Mouse (Mus musculus): Measurements from ENCODE around the gene Ube2d1. TPM values are rescaled to one million over a fixed set of nuclear protein-coding genes. Genes with fewer than 3 reads are reported as not detected.

Ube2d1 gene
- polyA plus RNA-seq, 1 experiment, result 71.4 TPM

GRCm38 (mm10) chr10:71291179-71291661, 6.2 kb upstream of the Ube2d1 start:
- Histone ChIP-seq H3K4me1 (ENCODE audit: control insufficient read depth, insufficient read depth, low read length) (peaks cover 1% of the 10 kb centered on the region), H3K27ac (ENCODE audit: insufficient read depth, low read length) (no peak overlapping the region), H3K4me3 (ENCODE audit: low read depth, low read length) (no peak overlapping the region), H3K27me3 (ENCODE audit: control insufficient read depth, insufficient read depth, low read length, poor library complexity, severe bottlenecking) (no peaks in the 10 kb centered on the region), H3K9me3 (replicated peaks; ENCODE audit: control insufficient read depth, insufficient read depth, low read length, poor library complexity, severe bottlenecking) (no peaks in the 10 kb centered on the region), H3K36me3 (ENCODE audit: control insufficient read depth, insufficient read depth, low read length, poor library complexity, severe bottlenecking) (no peaks in the 10 kb centered on the region), H3K9ac (ENCODE audit: low read depth, poor library complexity, severe bottlenecking) (no peak overlapping the region)
- TF ChIP-seq POLR2A (IDR thresholded peaks at IDR 0.05; ENCODE audit: insufficient read depth, low read length), result no peak
- no peak for TF ChIP-seq CTCF (IDR thresholded peaks at IDR 0.05; ENCODE audit: low read depth, low read length)
- TF ChIP-seq EP300 (IDR thresholded peaks at IDR 0.05; ENCODE audit: insufficient read depth, low read depth, low read length), result no peak

- H3K4me1 ChIP-seq (ENCODE audit: control insufficient read depth, insufficient read depth, low read length), result no peaks in the 10 kb centered on the region
- TF ChIP-seq CTCF (IDR thresholded peaks at IDR 0.05; ENCODE audit: low read depth, low read length) (no peak), EP300 (IDR thresholded peaks at IDR 0.05; ENCODE audit: insufficient read depth, low read depth, low read length) (no peak), POLR2A (IDR thresholded peaks at IDR 0.05; ENCODE audit: insufficient read depth, low read length) (no peak)
- no peaks in the 10 kb centered on the region for H3K9me3 ChIP-seq (replicated peaks; ENCODE audit: control insufficient read depth, insufficient read depth, low read length, poor library complexity, severe bottlenecking)
- no peaks in the 10 kb centered on the region for H3K36me3 ChIP-seq (ENCODE audit: control insufficient read depth, insufficient read depth, low read length, poor library complexity, severe bottlenecking)
- H3K27ac ChIP-seq (ENCODE audit: insufficient read depth, low read length), result no peak overlapping the region
- H3K4me3 ChIP-seq (ENCODE audit: low read depth, low read length), result peak overlapping the region; percentile 99
- peak overlapping the region; percentile 83 for H3K9ac ChIP-seq (ENCODE audit: low read depth, poor library complexity, severe bottlenecking)
- H3K27me3 ChIP-seq (ENCODE audit: control insufficient read depth, insufficient read depth, low read length, poor library complexity, severe bottlenecking), result no peaks in the 10 kb centered on the region
These were observed 444 bp downstream of the Ube2d1 start for GRCm38 (mm10) chr10:71284511-71285125.

- Histone ChIP-seq H3K27me3 (ENCODE audit: control insufficient read depth, insufficient read depth, low read length, poor library complexity, severe bottlenecking) (no peaks in the 10 kb centered on the region), H3K4me3 (ENCODE audit: low read depth, low read length) (peak overlapping the region; percentile 99), H3K27ac (ENCODE audit: insufficient read depth, low read length) (no peak overlapping the region)
These were observed 941 bp downstream of the Ube2d1 start for GRCm38 (mm10) chr10:71284131-71284510.

DNA sequence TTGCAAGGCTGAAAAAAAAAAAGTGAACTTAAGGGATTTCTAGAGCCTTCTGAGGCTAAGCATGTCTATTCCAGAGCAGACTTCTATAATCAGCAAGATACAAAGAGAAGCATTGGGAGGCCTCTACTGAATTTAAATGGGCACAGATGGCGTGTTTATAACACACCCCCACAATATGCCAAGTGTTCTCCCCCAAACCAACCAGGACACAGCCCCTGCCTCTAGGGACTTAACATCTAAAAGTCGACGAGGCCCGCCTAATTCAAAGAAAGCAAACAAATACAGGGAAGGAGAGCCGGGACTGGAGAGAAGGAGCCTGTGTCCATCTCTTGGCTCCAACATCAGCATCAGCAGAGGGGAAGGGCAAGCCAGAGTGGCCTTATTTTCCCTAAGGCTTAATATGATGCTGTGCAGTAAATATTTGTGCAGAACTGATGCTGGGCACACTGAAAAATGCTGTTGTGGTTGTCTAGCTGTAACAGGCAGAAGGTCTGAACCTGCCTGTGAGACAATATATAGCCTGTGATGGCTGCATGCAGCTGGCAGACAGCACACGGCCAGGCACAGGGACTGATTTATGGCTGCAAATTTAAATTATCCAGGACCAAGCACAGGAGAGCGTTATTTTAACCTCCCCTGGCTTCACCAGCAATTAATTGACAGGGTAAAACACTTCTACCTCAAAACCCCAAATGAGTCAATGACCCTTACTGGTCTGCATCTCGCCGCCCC, 11.9 kb downstream of the Ube2d1 start:
- Histone ChIP-seq H3K4me1 (ENCODE audit: control insufficient read depth, insufficient read depth, low read length) (no peaks in the 10 kb centered on the region), H3K27me3 (ENCODE audit: control insufficient read depth, insufficient read depth, low read length, poor library complexity, severe bottlenecking) (no peaks in the 10 kb centered on the region), H3K4me3 (ENCODE audit: low read depth, low read length) (no peak overlapping the region), H3K9me3 (replicated peaks; ENCODE audit: control insufficient read depth, insufficient read depth, low read length, poor library complexity, severe bottlenecking) (no peaks in the 10 kb centered on the region), H3K27ac (ENCODE audit: insufficient read depth, low read length) (no peak overlapping the region), H3K36me3 (ENCODE audit: control insufficient read depth, insufficient read depth, low read length, poor library complexity, severe bottlenecking) (no peaks in the 10 kb centered on the region), H3K9ac (ENCODE audit: low read depth, poor library complexity, severe bottlenecking) (no peak overlapping the region)
- TF ChIP-seq CTCF (IDR thresholded peaks at IDR 0.05; ENCODE audit: low read depth, low read length) (no peak), POLR2A (IDR thresholded peaks at IDR 0.05; ENCODE audit: insufficient read depth, low read length) (no peak), EP300 (IDR thresholded peaks at IDR 0.05; ENCODE audit: insufficient read depth, low read depth, low read length) (no peak)

More at GRCm38 (mm10) chr10:71284131-71284510, 941 bp downstream of the Ube2d1 start:
- peak overlapping the region; percentile 83 for H3K9ac ChIP-seq (ENCODE audit: low read depth, poor library complexity, severe bottlenecking)
- H3K36me3 ChIP-seq (ENCODE audit: control insufficient read depth, insufficient read depth, low read length, poor library complexity, severe bottlenecking), result no peaks in the 10 kb centered on the region
- H3K9me3 ChIP-seq (replicated peaks; ENCODE audit: control insufficient read depth, insufficient read depth, low read length, poor library complexity, severe bottlenecking), result no peaks in the 10 kb centered on the region
- no peaks in the 10 kb centered on the region for H3K4me1 ChIP-seq (ENCODE audit: control insufficient read depth, insufficient read depth, low read length)
- TF ChIP-seq POLR2A (IDR thresholded peaks at IDR 0.05; ENCODE audit: insufficient read depth, low read length), result no peak
- no peak for TF ChIP-seq EP300 (IDR thresholded peaks at IDR 0.05; ENCODE audit: insufficient read depth, low read depth, low read length)
- TF ChIP-seq CTCF (IDR thresholded peaks at IDR 0.05; ENCODE audit: low read depth, low read length), result no peak

GRCm38 (mm10) chr10:71267973-71268372, 17.1 kb downstream of the Ube2d1 start:
- Histone ChIP-seq H3K36me3 (ENCODE audit: control insufficient read depth, insufficient read depth, low read length, poor library complexity, severe bottlenecking) (no peaks in the 10 kb centered on the region), H3K9me3 (replicated peaks; ENCODE audit: control insufficient read depth, insufficient read depth, low read length, poor library complexity, severe bottlenecking) (no peaks in the 10 kb centered on the region), H3K4me1 (ENCODE audit: control insufficient read depth, insufficient read depth, low read length) (no peaks in the 10 kb centered on the region), H3K27me3 (ENCODE audit: control insufficient read depth, insufficient read depth, low read length, poor library complexity, severe bottlenecking) (no peaks in the 10 kb centered on the region), H3K9ac (ENCODE audit: low read depth, poor library complexity, severe bottlenecking) (no peak overlapping the region), H3K27ac (ENCODE audit: insufficient read depth, low read length) (no peak overlapping the region), H3K4me3 (ENCODE audit: low read depth, low read length) (no peak overlapping the region)
- no peak for TF ChIP-seq POLR2A (IDR thresholded peaks at IDR 0.05; ENCODE audit: insufficient read depth, low read length)

GRCm38 (mm10) chr10:71267511-71267910, 17.6 kb downstream of the Ube2d1 start:
- Histone ChIP-seq H3K9ac (ENCODE audit: low read depth, poor library complexity, severe bottlenecking) (no peak overlapping the region), H3K4me1 (ENCODE audit: control insufficient read depth, insufficient read depth, low read length) (no peaks in the 10 kb centered on the region), H3K4me3 (ENCODE audit: low read depth, low read length) (no peak overlapping the region), H3K27ac (ENCODE audit: insufficient read depth, low read length) (no peak overlapping the region), H3K9me3 (replicated peaks; ENCODE audit: control insufficient read depth, insufficient read depth, low read length, poor library complexity, severe bottlenecking) (no peaks in the 10 kb centered on the region), H3K36me3 (ENCODE audit: control insufficient read depth, insufficient read depth, low read length, poor library complexity, severe bottlenecking) (no peaks in the 10 kb centered on the region), H3K27me3 (ENCODE audit: control insufficient read depth, insufficient read depth, low read length, poor library complexity, severe bottlenecking) (no peaks in the 10 kb centered on the region)
- TF ChIP-seq POLR2A (IDR thresholded peaks at IDR 0.05; ENCODE audit: insufficient read depth, low read length), result no peak
- no peak for TF ChIP-seq EP300 (IDR thresholded peaks at IDR 0.05; ENCODE audit: insufficient read depth, low read depth, low read length)
- no peak for TF ChIP-seq CTCF (IDR thresholded peaks at IDR 0.05; ENCODE audit: low read depth, low read length)
